Mouse (Mus musculus) heart, adult 2 months (tissue): ENCODE measurements around the gene Prss43. TPM values are rescaled to one million over a fixed set of nuclear protein-coding genes. Genes with fewer than 3 reads are reported as not detected.

Experiments used
- DNase-seq, 2 experiments: peaks; one replicate each; pipeline ENCODE4 v3.0.0; 2021
- H3K27ac ChIP-seq: fragments of 200-600 bp; 2 replicates; pipeline ENCODE4 v1.8.1; 2022
- H3K27me3 ChIP-seq: fragments of 200-500 bp; 2 replicates; pipeline ENCODE4 v1.6.1; 2012; ENCODE audit warnings: mild to moderate bottlenecking, low read length, inconsistent platforms, mixed read lengths; ENCODE audit not compliant: control insufficient read depth, insufficient read depth
- H3K36me3 ChIP-seq: fragments of 200-500 bp; 2 replicates; pipeline ENCODE4 v1.6.1; 2012; ENCODE audit warnings: low read length, inconsistent platforms; ENCODE audit not compliant: control insufficient read depth, insufficient read depth
- H3K4me1 ChIP-seq: fragments of 200-500 bp; 2 replicates; pipeline ENCODE4 v1.6.1; 2011; ENCODE audit warnings: low read length; ENCODE audit not compliant: control insufficient read depth, insufficient read depth
- H3K4me3 ChIP-seq: fragments of 200-600 bp; 2 replicates; pipeline ENCODE4 v1.8.1; 2022
- H3K79me2 ChIP-seq: fragments of 200-500 bp; replicated peaks from 2 replicates; pipeline ENCODE4 v1.6.1; 2012; ENCODE audit warnings: mild to moderate bottlenecking, inconsistent platforms, low read length, moderate library complexity, mixed read lengths; ENCODE audit not compliant: control insufficient read depth, insufficient read depth
- H3K9ac ChIP-seq: fragments of 200-500 bp; 2 replicates; pipeline ENCODE4 v1.6.1; 2012; ENCODE audit warnings: low read depth, mild to moderate bottlenecking, control low read depth, inconsistent platforms, low read length, mixed read lengths
- CTCF ChIP-seq: fragments of 200-600 bp; IDR thresholded peaks from 2 replicates; pipeline ENCODE4 v1.8.1; 2022; ENCODE audit warnings: antibody characterized with exemption, mild to moderate bottlenecking, moderate library complexity
- EP300 ChIP-seq: fragments of 200-500 bp; IDR thresholded peaks from 2 replicates; pipeline ENCODE4 v1.6.1; 2011; ENCODE audit warnings: low read depth, low read length, control low read depth; ENCODE audit not compliant: insufficient read depth
- POLR2A ChIP-seq: fragments of 200-500 bp; IDR thresholded peaks from 2 replicates; pipeline ENCODE4 v1.6.1; 2011; ENCODE audit warnings: mild to moderate bottlenecking, low read depth, low read length, control low read depth; ENCODE audit not compliant: insufficient read depth
- whole genome bisulfite sequencing: fragments of 180-500 bp; shearing (Covaris S2); methylation state at CpG from one replicate; pipeline ENCODE4 v1.1.7; 2018; 5-methylcytosine and 5-hydroxymethylcytosine counted together
- intact Hi-C: fragments of 180-260 bp; cut with DNase I; formaldehyde crosslinking; loops from one replicate; pipeline ENCODE4 v1.15.1; 2025
- long read RNA-seq: library from polyadenylated mRNA; stranded (forward); transcript quantifications from one replicate; pipeline ENCODE4 v2.0.0, GENCODE M21; 2021
- polyA plus RNA-seq: library from polyadenylated mRNA; depleted of rRNA; stranded (reverse); fragments of >200 nt; gene quantifications from 2 replicates; pipeline ENCODE4 v1.2.3, GENCODE M21; 2012; rRNA removed
- total RNA-seq, 2 experiments: library from RNA; stranded (reverse); gene quantifications; 2 replicates each; pipeline ENCODE4 v1.2.3; 2021

The Prss43 gene
- not detected for total RNA-seq
- not detected in 2 replicates for polyA plus RNA-seq
- long read RNA-seq = 0 reads

DNA sequence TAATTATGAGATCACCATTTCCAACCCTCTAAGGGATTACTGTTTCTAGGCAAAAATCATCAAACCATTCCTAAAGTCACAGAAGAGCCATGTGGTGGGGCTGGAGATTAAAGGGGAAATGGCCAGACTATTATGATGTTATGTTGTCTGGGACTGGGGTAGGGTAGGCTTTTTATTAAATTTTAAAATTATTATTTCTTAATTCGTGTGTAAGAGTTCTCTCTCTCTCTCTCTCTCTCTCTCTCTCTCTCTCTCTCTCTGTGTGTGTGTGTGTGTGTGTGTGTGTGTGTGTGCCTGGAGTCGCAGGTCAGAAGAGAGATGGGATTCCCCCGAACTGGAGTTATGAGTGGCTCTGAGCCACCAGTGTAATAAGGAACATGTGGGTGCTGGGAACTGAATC, at the start of gene Prss43:
Gene Prss43, plus strand, starts transcription at position 301 of the 400 bp plus-strand sequence.
- Histone ChIP-seq H3K27ac (no peak within 1 kb of the TSS), H3K36me3 (no peaks in the 10 kb centered on the region), H3K79me2 (no peaks in the 10 kb centered on the region), H3K9ac (no peak within 1 kb of the TSS), H3K4me3 (no peak within 1 kb of the TSS), H3K27me3 (no peaks in the 10 kb centered on the region), H3K4me1 (no peaks in the 10 kb centered on the region; the same call in 1 of the 2 replicates)
- intact Hi-C loops = no loop called here
- TF ChIP-seq POLR2A = no peak
- TF ChIP-seq CTCF = no peak
- TF ChIP-seq EP300 = no peak
- DNase-seq = no peak
- WGBS = 55% methylated on average over 3 of the region's 3 CpGs

DNA sequence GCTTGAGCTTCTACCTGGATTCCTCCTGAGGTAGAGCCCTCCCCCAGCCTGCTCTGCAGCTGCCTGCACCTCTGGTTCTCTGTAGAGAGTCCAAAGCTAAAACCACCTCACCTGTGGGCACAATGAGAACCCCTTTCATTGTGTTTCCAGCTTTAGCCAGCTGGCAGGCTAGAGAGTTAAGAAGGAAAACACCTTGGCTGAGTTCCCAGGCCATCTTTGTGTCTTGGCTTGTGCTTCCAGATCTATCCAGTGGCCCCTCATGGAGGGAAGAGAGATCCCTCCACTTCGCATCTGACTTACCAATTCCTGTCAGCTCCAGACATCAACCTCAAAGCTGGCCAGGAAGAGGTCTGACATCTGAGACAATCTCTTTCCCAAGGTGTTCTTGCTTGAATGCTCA, 48.4 kb upstream of the Prss43 start:
- no peaks in the 10 kb centered on the region for H3K27me3 ChIP-seq
- H3K4me1 ChIP-seq = no peaks in the 10 kb centered on the region; the same call in 1 of the 2 replicates
- TF ChIP-seq EP300 (no peak), CTCF (no peak), POLR2A (no peak)
- DNase-seq = no peak
- H3K27ac ChIP-seq = no peak overlapping the region
- intact Hi-C loops = loop anchor here (2.0 kb wide), 1 partner anchor 19 kb away; no protein-coding TSS in a partner anchor
- 55% methylated on average over 1 of the region's 1 CpGs for WGBS
- H3K9ac ChIP-seq = no peak overlapping the region
- no peak overlapping the region for H3K4me3 ChIP-seq
- no peaks in the 10 kb centered on the region for H3K36me3 ChIP-seq
- H3K79me2 ChIP-seq = no peaks in the 10 kb centered on the region

DNA sequence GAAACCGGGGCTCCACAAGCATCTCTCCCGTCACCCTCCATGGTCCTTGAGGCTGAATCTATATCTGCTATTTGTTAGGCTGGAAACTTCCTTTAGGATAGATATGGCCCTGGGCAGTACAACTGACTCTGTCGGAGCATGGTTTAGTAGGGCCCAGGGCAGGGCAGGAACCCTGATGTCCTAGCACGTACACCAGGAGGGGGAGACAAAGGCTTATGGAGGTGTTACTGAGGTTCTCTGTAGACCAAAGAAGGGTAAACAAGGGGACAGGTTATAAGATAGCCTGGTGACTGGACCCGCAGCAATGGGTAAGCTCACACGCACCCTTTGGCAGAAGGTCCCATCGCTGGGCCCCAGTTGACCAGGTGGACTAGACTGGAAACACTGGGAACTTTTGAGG, 47.9 kb upstream of the Prss43 start:
- no peak overlapping the region for H3K27ac ChIP-seq
- intact Hi-C loops = loop anchor here (2.0 kb wide), 1 partner anchor 20 kb away; no protein-coding TSS in a partner anchor
- DNase-seq = no peak
- H3K36me3 ChIP-seq = no peaks in the 10 kb centered on the region
- H3K4me1 ChIP-seq = no peaks in the 10 kb centered on the region; the same call in 1 of the 2 replicates
- H3K9ac ChIP-seq = no peak overlapping the region
- no peak for TF ChIP-seq POLR2A
- TF ChIP-seq EP300 = no peak
- TF ChIP-seq CTCF = no peak
- H3K4me3 ChIP-seq = no peak overlapping the region
- WGBS = 86% methylated on average over 7 of the region's 7 CpGs
- H3K79me2 ChIP-seq = no peaks in the 10 kb centered on the region
- H3K27me3 ChIP-seq = no peaks in the 10 kb centered on the region

DNA sequence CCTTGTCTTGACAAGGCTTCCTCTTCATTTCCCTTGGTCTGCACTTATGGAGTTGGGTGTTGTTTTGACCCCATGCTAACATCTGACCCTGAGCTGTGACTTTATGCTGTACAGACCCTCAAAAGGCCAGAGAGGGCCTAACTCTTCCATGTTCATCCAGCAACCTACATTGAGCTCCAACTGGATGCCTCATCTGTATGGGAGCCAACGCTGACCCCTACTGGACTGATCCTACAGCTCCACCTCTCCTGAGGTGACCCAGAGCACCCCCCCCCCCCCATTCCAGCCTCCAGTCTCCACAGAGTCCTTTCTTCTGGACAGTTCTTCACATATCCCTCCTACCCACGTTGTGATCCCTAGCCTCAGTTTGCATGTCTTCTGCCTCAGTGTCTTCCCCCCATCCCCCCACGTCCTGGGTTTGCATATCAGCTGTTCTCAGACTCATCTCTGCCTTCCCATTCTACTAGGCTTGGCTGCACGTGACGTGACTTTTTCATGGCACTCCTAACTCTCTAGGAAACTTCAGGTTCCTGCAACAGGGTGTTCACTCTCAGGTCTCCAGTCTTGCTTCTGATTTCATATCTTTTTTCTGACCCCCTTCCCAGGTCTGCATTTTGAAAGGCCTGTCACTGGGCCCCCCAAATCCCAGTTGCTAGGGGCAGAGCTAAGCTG, 47.1 kb upstream of the Prss43 start:
- Histone ChIP-seq H3K79me2 (no peaks in the 10 kb centered on the region), H3K9ac (no peak overlapping the region), H3K4me1 (no peaks in the 10 kb centered on the region; the same call in 1 of the 2 replicates), H3K4me3 (no peak overlapping the region), H3K36me3 (no peaks in the 10 kb centered on the region), H3K27me3 (no peaks in the 10 kb centered on the region), H3K27ac (no peak overlapping the region)
- no peak for TF ChIP-seq POLR2A
- peak; percentile 37 for TF ChIP-seq CTCF
- intact Hi-C loops = loop anchor here (2.0 kb wide), 1 partner anchor 21 kb away; no protein-coding TSS in a partner anchor
- WGBS = 64% methylated on average over 5 of the region's 5 CpGs
- no peak for DNase-seq

DNA sequence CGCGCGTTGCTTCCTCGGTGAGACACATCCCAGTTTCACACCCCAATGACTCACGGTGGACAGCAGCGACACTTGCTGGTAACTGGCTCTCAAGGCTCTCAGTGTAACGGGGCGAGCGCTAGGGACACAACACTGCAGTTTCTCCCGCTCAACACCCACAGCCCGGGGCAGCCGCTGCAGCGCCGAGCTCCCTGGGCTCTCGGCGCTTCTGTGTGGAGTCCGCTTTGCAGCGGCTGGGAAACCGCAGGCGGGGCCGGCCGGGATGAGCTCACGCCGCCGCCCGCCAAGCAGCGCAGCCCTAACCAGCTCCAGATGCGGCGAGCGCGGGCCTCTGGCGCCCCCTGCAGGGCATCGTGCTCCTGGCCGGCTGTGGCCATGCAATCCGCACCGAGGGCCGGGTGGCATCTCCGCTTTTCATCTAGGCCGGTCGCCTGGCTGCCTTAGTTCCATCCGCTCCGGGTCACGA, 45.2 kb upstream of the Prss43 start:
- Histone ChIP-seq H3K27me3 (no peaks in the 10 kb centered on the region), H3K4me1 (no peaks in the 10 kb centered on the region; the same call in 1 of the 2 replicates), H3K27ac (peak overlapping the region; percentile 66), H3K4me3 (peak overlapping the region; percentile 47), H3K9ac (peak overlapping the region; percentile 71), H3K36me3 (no peaks in the 10 kb centered on the region), H3K79me2 (no peaks in the 10 kb centered on the region)
- peak; percentile 95 to 98 for DNase-seq
- WGBS = 1% methylated on average over 43 of the region's 43 CpGs
- intact Hi-C loops = loop anchor here (1.0 to 10.0 kb wide), 6 partner anchors 49 to 370 kb away; no protein-coding TSS in a partner anchor
- TF ChIP-seq CTCF = peak; percentile 88
- 0 out of 2 replicates have a peak, but pooled peaks have one; percentile 0 for TF ChIP-seq EP300
- TF ChIP-seq POLR2A = no peak

DNA sequence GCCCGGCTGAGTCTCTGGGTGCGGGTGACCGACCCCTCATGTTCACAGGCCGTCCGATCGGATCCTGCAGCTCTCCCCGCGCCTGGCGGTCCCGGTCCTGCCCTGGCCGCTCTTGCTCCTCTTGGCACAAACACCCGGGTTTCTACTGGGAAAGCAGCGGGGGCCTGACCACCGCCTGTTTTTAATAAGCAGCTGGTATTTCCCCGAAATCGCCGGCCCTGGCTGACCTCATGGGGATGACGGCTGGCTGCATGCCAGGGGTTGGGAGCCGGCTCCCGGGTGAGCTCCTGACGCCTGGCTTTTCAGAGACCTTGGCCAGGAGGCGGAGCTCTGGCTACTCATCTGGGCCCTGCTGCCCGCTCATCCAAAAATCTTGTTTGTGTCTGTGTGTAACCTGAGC, 44.8 kb upstream of the Prss43 start:
- intact Hi-C loops = loop anchor here (1.0 to 10.0 kb wide), 7 partner anchors 49 to 371 kb away; no protein-coding TSS in a partner anchor
- Histone ChIP-seq H3K4me3 (peak overlapping the region; percentile 47), H3K27me3 (no peaks in the 10 kb centered on the region), H3K9ac (peak overlapping the region; percentile 71), H3K4me1 (no peaks in the 10 kb centered on the region; the same call in 1 of the 2 replicates), H3K36me3 (no peaks in the 10 kb centered on the region), H3K27ac (peak overlapping the region; percentile 66), H3K79me2 (no peaks in the 10 kb centered on the region)
- no peak for TF ChIP-seq EP300
- no peak; the same call in 1 of the 2 replicates for TF ChIP-seq CTCF
- no peak for TF ChIP-seq POLR2A
- WGBS = 2% methylated on average over 23 of the region's 23 CpGs
- DNase-seq = peak; percentile 90 to 91
